Mouse (Mus musculus): ENCODE data around the gene Arhgap33. TPM values are rescaled to one million over a fixed set of nuclear protein-coding genes. Genes with fewer than 3 reads are reported as not detected.

The Arhgap33 gene
- polyA plus RNA-seq, 1 experiment from 2014 or later = 1.0 TPM

DNA sequence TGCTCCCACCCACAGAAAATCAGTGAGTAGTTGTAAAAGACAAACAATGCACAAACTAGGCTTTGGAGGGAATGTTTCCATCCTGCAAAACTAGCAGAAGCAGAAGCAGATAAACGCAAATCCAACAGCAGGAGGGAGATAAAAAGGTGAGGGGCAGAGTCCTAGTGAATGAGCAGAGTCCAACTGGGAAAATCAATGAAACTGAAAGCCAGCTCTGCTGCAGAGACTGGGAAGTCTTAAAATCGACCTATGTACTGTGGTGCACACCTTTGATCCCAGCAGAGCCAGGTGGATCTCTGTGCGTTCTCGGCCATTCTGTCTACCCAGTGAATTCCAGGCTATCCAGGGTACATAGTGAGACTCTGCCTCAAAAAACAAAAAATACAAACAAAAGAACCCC, 59.9 kb downstream of the Arhgap33 start:
- Histone ChIP-seq H3K27me3 (ENCODE audit: insufficient read depth, low read length) (no peaks in the 10 kb centered on the region), H3K27ac (ENCODE audit: low read depth) (peak overlapping the region; percentile 34; the same call in 1 of the 2 replicates), H3K36me3 (replicated peaks; ENCODE audit: insufficient read depth, low read length) (no peaks in the 10 kb centered on the region), H3K4me1 (ENCODE audit: insufficient read depth) (peaks cover 4% of the 10 kb centered on the region; the same call in 1 of the 2 replicates), H3K9ac (replicated peaks) (no peak overlapping the region), H3K4me3 (ENCODE audit: low read depth, low read length) (no peak overlapping the region), H3K4me2 (ENCODE audit: low read depth, low read length) (no peak overlapping the region), H3K9me3 (ENCODE audit: low read length) (no peaks in the 10 kb centered on the region)
- ATAC-seq (peak; percentile 93), DNase-seq (no peak)
- TF ChIP-seq EP300 (IDR thresholded peaks at IDR 0.05; ENCODE audit: low read depth) (no peak), CTCF (IDR thresholded peaks at IDR 0.05; ENCODE audit: low read depth) (no peak)
- 49% methylated on average over 4 of the region's 4 CpGs for WGBS (ENCODE audit: insufficient replicate concordance)

DNA sequence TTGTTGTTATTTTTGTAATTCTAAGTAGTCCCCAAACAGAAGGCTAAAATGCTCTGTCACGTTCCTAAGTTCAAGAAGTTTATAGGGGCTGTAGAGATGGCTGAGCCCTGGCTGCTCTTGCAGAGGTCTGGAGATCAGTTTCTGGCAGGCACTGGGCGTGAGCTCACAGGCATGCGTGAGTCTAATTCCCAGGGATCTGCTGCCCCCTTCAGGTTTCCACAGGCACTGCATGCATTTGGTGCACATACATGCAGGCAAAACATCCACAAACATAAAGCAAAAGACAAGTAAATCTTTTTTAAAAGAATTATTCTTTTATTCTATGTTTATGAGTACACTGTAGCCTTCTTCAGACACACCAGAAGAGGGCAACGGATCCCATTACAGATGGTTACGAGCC, 62.4 kb downstream of the Arhgap33 start:
- no peaks in the 10 kb centered on the region for H3K36me3 ChIP-seq (replicated peaks; ENCODE audit: insufficient read depth, low read length)
- no peak overlapping the region for H3K27ac ChIP-seq (ENCODE audit: low read depth)
- H3K4me1 ChIP-seq (ENCODE audit: insufficient read depth) = peaks cover 4% of the 10 kb centered on the region; the same call in 1 of the 2 replicates
- peak; percentile 69 for DNase-seq
- H3K9me3 ChIP-seq (ENCODE audit: low read length) = no peaks in the 10 kb centered on the region
- WGBS (ENCODE audit: insufficient replicate concordance) = 49% methylated on average over 5 of the region's 5 CpGs
- TF ChIP-seq CTCF (IDR thresholded peaks at IDR 0.05; ENCODE audit: low read depth) (peak; percentile 78), EP300 (IDR thresholded peaks at IDR 0.05; ENCODE audit: low read depth) (no peak)
- H3K4me3 ChIP-seq (ENCODE audit: low read depth, low read length) = no peak overlapping the region
- no peak overlapping the region for H3K9ac ChIP-seq (replicated peaks)
- H3K27me3 ChIP-seq (ENCODE audit: insufficient read depth, low read length) = peaks cover 6% of the 10 kb centered on the region
- no peak overlapping the region for H3K4me2 ChIP-seq (ENCODE audit: low read depth, low read length)
- no peak for ATAC-seq

Small RNAs within 50 kb of the gene (microRNA-seq; reads per million reads assigned to microRNA genes)
- gene Gm38670 = 2.0 reads per million

Other genes starting within 250 kb of the Arhgap33 start
- 0.34 and 0.59 TPM in 2 replicates for gene Clip3, start 243.3 kb downstream of the Arhgap33 start, polyA plus RNA-seq (2015; fragmentation: Nextera tagmentation; extraction: Ambion mirVana)
- 23.1 and 23.9 TPM in 2 replicates for gene Alkbh6, start 226.3 kb downstream of the Arhgap33 start, polyA plus RNA-seq (2015; fragmentation: Nextera tagmentation; extraction: Ambion mirVana)
- 11.4 and 12.8 TPM in 2 replicates for gene Syne4, start 220.3 kb downstream of the Arhgap33 start, polyA plus RNA-seq (2015; fragmentation: Nextera tagmentation; extraction: Ambion mirVana)
- not detected in 2 replicates for gene E130208F15Rik, start 213.3 kb downstream of the Arhgap33 start, polyA plus RNA-seq (2015; fragmentation: Nextera tagmentation; extraction: Ambion mirVana)
- 14.0 TPM in 2 replicates for gene Sdhaf1, start 211.2 kb downstream of the Arhgap33 start, polyA plus RNA-seq (2015; fragmentation: Nextera tagmentation; extraction: Ambion mirVana)
- gene Lrfn3, start 172.3 kb downstream of the Arhgap33 start, polyA plus RNA-seq (2015; fragmentation: Nextera tagmentation; extraction: Ambion mirVana) = 7.4 and 8.3 TPM in 2 replicates
- 221 and 231 TPM in 2 replicates for gene Tyrobp, start 121.3 kb downstream of the Arhgap33 start, polyA plus RNA-seq (2015; fragmentation: Nextera tagmentation; extraction: Ambion mirVana)
- gene Hcst, start 115.2 kb downstream of the Arhgap33 start, polyA plus RNA-seq (2015; fragmentation: Nextera tagmentation; extraction: Ambion mirVana) = 17.4 and 17.6 TPM in 2 replicates
- gene Nfkbid, start 113.3 kb downstream of the Arhgap33 start, polyA plus RNA-seq (2015; fragmentation: Nextera tagmentation; extraction: Ambion mirVana) = 1.7 and 2.3 TPM in 2 replicates
- 1.2 and 1.6 TPM in 2 replicates for gene Aplp1, start 89.5 kb downstream of the Arhgap33 start, polyA plus RNA-seq (2015; fragmentation: Nextera tagmentation; extraction: Ambion mirVana)
- 0.05 TPM in 1 of 2 replicates, not detected in the other for gene Kirrel2, start 77.4 kb downstream of the Arhgap33 start, polyA plus RNA-seq (2015; fragmentation: Nextera tagmentation; extraction: Ambion mirVana)
- 0.06 and 0.07 TPM in 2 replicates for gene Nphs1, start 76.7 kb downstream of the Arhgap33 start, polyA plus RNA-seq (2015; fragmentation: Nextera tagmentation; extraction: Ambion mirVana)
- 203 and 205 TPM in 2 replicates for gene Prodh2, start 41.4 kb downstream of the Arhgap33 start, polyA plus RNA-seq (2015; fragmentation: Nextera tagmentation; extraction: Ambion mirVana)
- 4.9 and 6.6 TPM in 2 replicates for gene Hspb6, start 17.1 kb upstream of the Arhgap33 start, polyA plus RNA-seq (2015; fragmentation: Nextera tagmentation; extraction: Ambion mirVana)
- gene Proser3, start 17.2 kb upstream of the Arhgap33 start, polyA plus RNA-seq (2015; fragmentation: Nextera tagmentation; extraction: Ambion mirVana) = 0.53 and 1.1 TPM in 2 replicates
- gene Lin37, start 24.8 kb upstream of the Arhgap33 start, polyA plus RNA-seq (2015; fragmentation: Nextera tagmentation; extraction: Ambion mirVana) = 16.0 and 18.9 TPM in 2 replicates
- 34.4 and 34.8 TPM in 2 replicates for gene U2af1l4, start 28.2 kb upstream of the Arhgap33 start, polyA plus RNA-seq (2015; fragmentation: Nextera tagmentation; extraction: Ambion mirVana)
- 1.5 and 1.8 TPM in 2 replicates for gene Gm49396, start 28.3 kb upstream of the Arhgap33 start, polyA plus RNA-seq (2015; fragmentation: Nextera tagmentation; extraction: Ambion mirVana)
- 85.3 and 94.5 TPM in 2 replicates for gene Psenen, start 28.6 kb upstream of the Arhgap33 start, polyA plus RNA-seq (2015; fragmentation: Nextera tagmentation; extraction: Ambion mirVana)
- 0.52 and 1.2 TPM in 2 replicates for gene Igflr1, start 30.4 kb upstream of the Arhgap33 start, polyA plus RNA-seq (2015; fragmentation: Nextera tagmentation; extraction: Ambion mirVana)
- 1.9 and 3.1 TPM in 2 replicates for gene Kmt2b, start 53.7 kb upstream of the Arhgap33 start, polyA plus RNA-seq (2015; fragmentation: Nextera tagmentation; extraction: Ambion mirVana)
- gene Zbtb32, start 63.8 kb upstream of the Arhgap33 start, polyA plus RNA-seq (2015; fragmentation: Nextera tagmentation; extraction: Ambion mirVana) = 0.53 and 1.2 TPM in 2 replicates
- gene Upk1a, start 77.8 kb upstream of the Arhgap33 start, polyA plus RNA-seq (2015; fragmentation: Nextera tagmentation; extraction: Ambion mirVana) = 0.07 and 0.14 TPM in 2 replicates
- gene Cox6b1, start 91.1 kb upstream of the Arhgap33 start, polyA plus RNA-seq (2015; fragmentation: Nextera tagmentation; extraction: Ambion mirVana) = 995 and 998 TPM in 2 replicates
- not detected in 2 replicates for gene Etv2, start 100.8 kb upstream of the Arhgap33 start, polyA plus RNA-seq (2015; fragmentation: Nextera tagmentation; extraction: Ambion mirVana)
- 41.8 and 43.3 TPM in 2 replicates for gene Rbm42, start 115.3 kb upstream of the Arhgap33 start, polyA plus RNA-seq (2015; fragmentation: Nextera tagmentation; extraction: Ambion mirVana)
- gene Haus5, start 129.9 kb upstream of the Arhgap33 start, polyA plus RNA-seq (2015; fragmentation: Nextera tagmentation; extraction: Ambion mirVana) = 11.4 and 13.0 TPM in 2 replicates
- gene Pmis2, start 136.5 kb upstream of the Arhgap33 start, polyA plus RNA-seq (2015; fragmentation: Nextera tagmentation; extraction: Ambion mirVana) = not detected in 2 replicates
- 0.53 and 1.4 TPM in 2 replicates for gene 2200002J24Rik, start 163.9 kb upstream of the Arhgap33 start, polyA plus RNA-seq (2015; fragmentation: Nextera tagmentation; extraction: Ambion mirVana)
- 1.1 and 1.6 TPM in 2 replicates for gene Atp4a, start 177.1 kb upstream of the Arhgap33 start, polyA plus RNA-seq (2015; fragmentation: Nextera tagmentation; extraction: Ambion mirVana)
- gene Tmem147, start 194.5 kb upstream of the Arhgap33 start, polyA plus RNA-seq (2015; fragmentation: Nextera tagmentation; extraction: Ambion mirVana) = 153 and 158 TPM in 2 replicates
- 0.12 TPM in 1 of 2 replicates, not detected in the other for gene Gapdhs, start 208.6 kb upstream of the Arhgap33 start, polyA plus RNA-seq (2015; fragmentation: Nextera tagmentation; extraction: Ambion mirVana)
- gene Sbsn, start 216.4 kb upstream of the Arhgap33 start, polyA plus RNA-seq (2015; fragmentation: Nextera tagmentation; extraction: Ambion mirVana) = 0.69 and 0.77 TPM in 2 replicates
- gene Dmkn, start 228.7 kb upstream of the Arhgap33 start, polyA plus RNA-seq (2015; fragmentation: Nextera tagmentation; extraction: Ambion mirVana) = 1.5 and 1.8 TPM in 2 replicates